ENCODE assay signal across 11 mouse cellular contexts in genomic region chr11:50252684-50253265, GRCm38 (mm10). TPM values are rescaled to one million over a fixed set of nuclear protein-coding genes. Genes with fewer than 3 reads are reported as not detected.
DNase-seq lines count a peak whose midpoint lies in the region; ATAC-seq lines count a peak whose summit lies in the region.
"Had no signal": no experiment of that assay in that cellular context is flagged by ENCODE, and none has a peak within 500 bp of the region (broad histone marks: within the 10 kb centered on the region; RNA-seq: fewer than 3 reads in every experiment).

No protein-coding gene starts in this region.

- no peak overlapping the region for H3K4me2 ChIP-seq in forebrain, embryonic 12.5 days
- no peak overlapping the region for H3K4me2 ChIP-seq in kidney, embryonic 16.5 days (replicated peaks; ENCODE audit: low read depth, low read length)
- no peak overlapping the region for H3K4me2 ChIP-seq in intestine, embryonic 16.5 days (ENCODE audit: low read depth, low read length)
- H3K4me2 ChIP-seq: neural tube, embryonic 13.5 days had no signal

- no peaks in the 10 kb centered on the region for H3K27me3 ChIP-seq in forebrain, embryonic 10.5 days (ENCODE audit: poor library complexity, severe bottlenecking)
- no peaks in the 10 kb centered on the region for H3K27me3 ChIP-seq in forebrain, embryonic 12.5 days
- no peaks in the 10 kb centered on the region for H3K27me3 ChIP-seq in kidney, embryonic 16.5 days (ENCODE audit: insufficient read depth, low read length)
- no peaks in the 10 kb centered on the region for H3K27me3 ChIP-seq in intestine, embryonic 16.5 days (replicated peaks; ENCODE audit: control insufficient read depth, insufficient read depth, low read length)
- H3K27me3 ChIP-seq: neural tube, embryonic 13.5 days had no signal

- DNase-seq in forebrain, embryonic 10.5 days (ENCODE audit: extremely low spot score, low spot score) = no peak
- DNase-seq in kidney, adult 9 months = no peak
- DNase-seq in gastrocnemius, adult 18-20 months (ENCODE audit: low spot score) = no peak
- DNase-seq in ovary, adult 18-20 months (ENCODE audit: low spot score) = no peak
- DNase-seq: right cerebral cortex, postnatal 4 days had no signal

- H3K27ac ChIP-seq in forebrain, embryonic 10.5 days = peak overlapping the region; percentile 76
- H3K27ac ChIP-seq in forebrain, embryonic 12.5 days = no peak overlapping the region
- H3K27ac ChIP-seq in kidney, embryonic 16.5 days (ENCODE audit: low read length) = peak overlapping the region; percentile 83
- peak overlapping the region; percentile 78 for H3K27ac ChIP-seq in brown adipose tissue, adult 24 weeks (replicated peaks; ENCODE audit: low read depth, low read length)
- no peak overlapping the region for H3K27ac ChIP-seq in intestine, embryonic 16.5 days (ENCODE audit: low read length)

- H3K9ac ChIP-seq in forebrain, embryonic 12.5 days = no peak overlapping the region
- H3K9ac ChIP-seq in kidney, embryonic 16.5 days (replicated peaks; ENCODE audit: low read length) = peak overlapping the region; percentile 3; the same call in 1 of the 2 replicates
- H3K9ac ChIP-seq in intestine, embryonic 16.5 days (ENCODE audit: low read depth, low read length) = no peak overlapping the region
- H3K9ac ChIP-seq: neural tube, embryonic 13.5 days had no signal

- H3K9me3 ChIP-seq in forebrain, embryonic 10.5 days = no peaks in the 10 kb centered on the region
- H3K9me3 ChIP-seq in forebrain, embryonic 12.5 days = no peaks in the 10 kb centered on the region
- no peaks in the 10 kb centered on the region for H3K9me3 ChIP-seq in kidney, embryonic 16.5 days (ENCODE audit: low read length)
- no peaks in the 10 kb centered on the region for H3K9me3 ChIP-seq in intestine, embryonic 16.5 days (ENCODE audit: control insufficient read depth, low read length)
- H3K9me3 ChIP-seq: megakaryocyte, embryonic 14.5 days; neural tube, embryonic 13.5 days had no signal

- peaks cover 25% of the 10 kb centered on the region for H3K36me3 ChIP-seq in forebrain, embryonic 10.5 days (replicated peaks)
- peaks cover 23% of the 10 kb centered on the region for H3K36me3 ChIP-seq in forebrain, embryonic 12.5 days (replicated peaks)
- peaks cover 15% of the 10 kb centered on the region for H3K36me3 ChIP-seq in kidney, embryonic 16.5 days (ENCODE audit: insufficient read depth, low read length)
- H3K36me3 ChIP-seq in intestine, embryonic 16.5 days (ENCODE audit: control insufficient read depth, insufficient read depth, low read length) = peaks cover 8% of the 10 kb centered on the region; the same call in 1 of the 2 replicates

- no peak overlapping the region for H3K4me3 ChIP-seq in forebrain, embryonic 10.5 days
- H3K4me3 ChIP-seq in forebrain, embryonic 12.5 days (replicated peaks) = no peak overlapping the region
- H3K4me3 ChIP-seq in kidney, embryonic 16.5 days (ENCODE audit: low read length) = no peak overlapping the region
- no peak overlapping the region for H3K4me3 ChIP-seq in brown adipose tissue, adult 24 weeks (ENCODE audit: insufficient read depth, low read depth, low read length)
- no peak overlapping the region for H3K4me3 ChIP-seq in intestine, embryonic 16.5 days (ENCODE audit: low read length)
- H3K4me3 ChIP-seq: megakaryocyte, embryonic 14.5 days; neural tube, embryonic 13.5 days had no signal

- ATAC-seq in forebrain, embryonic 12.5 days (ENCODE audit: low FRiP score) = no peak
- peak; percentile 66 for ATAC-seq in kidney, embryonic 16.5 days (ENCODE audit: low FRiP score, low TSS enrichment)
- peak; percentile 58 for ATAC-seq in intestine, embryonic 16.5 days

- WGBS in forebrain, embryonic 10.5 days = 80% methylated on average over 11 of the region's 11 CpGs
- 80% methylated on average over 11 of the region's 11 CpGs for WGBS in forebrain, embryonic 12.5 days
- 37% methylated on average over 11 of the region's 11 CpGs for WGBS in kidney, embryonic 16.5 days
- WGBS in intestine, embryonic 16.5 days = 41% methylated on average over 11 of the region's 11 CpGs

- peaks cover 18% of the 10 kb centered on the region for H3K4me1 ChIP-seq in forebrain, embryonic 10.5 days
- H3K4me1 ChIP-seq in forebrain, embryonic 12.5 days = no peaks in the 10 kb centered on the region
- H3K4me1 ChIP-seq in kidney, embryonic 16.5 days (ENCODE audit: insufficient read depth, low read length) = peaks cover 22% of the 10 kb centered on the region
- H3K4me1 ChIP-seq in brown adipose tissue, adult 24 weeks (ENCODE audit: control insufficient read depth, insufficient read depth, insufficient read length, low read length) = peaks cover 16% of the 10 kb centered on the region
- H3K4me1 ChIP-seq in intestine, embryonic 16.5 days (ENCODE audit: control insufficient read depth, insufficient read depth, low read length) = peaks cover 5% of the 10 kb centered on the region

RNA-seq across cellular contexts. Expression of gene Ltc4s, which starts 14.4 kb away (rescaled TPM):
- polyA plus RNA-seq in forebrain, embryonic 10.5 days (2016; fragmentation: Nextera tagmentation; extraction: Ambion mirVana) = 0.79 and 1.1 TPM in 2 replicates
- 0.60 and 0.69 TPM in 2 replicates for polyA plus RNA-seq in forebrain, embryonic 12.5 days (2016; fragmentation: Nextera tagmentation; extraction: Ambion mirVana)
- 2.5 and 2.8 TPM in 2 replicates for polyA plus RNA-seq in kidney, embryonic 16.5 days (2015; fragmentation: Nextera tagmentation; extraction: Ambion mirVana)
- 27.5 and 45.3 TPM in 2 replicates for polyA plus RNA-seq in brown adipose tissue, adult 24 weeks (2012; ENCODE audit: insufficient read depth, insufficient read length, missing spikeins)
- polyA plus RNA-seq in intestine, embryonic 16.5 days (2015; fragmentation: Nextera tagmentation; extraction: Ambion mirVana) = 4.3 and 5.1 TPM in 2 replicates
- total RNA-seq in gastrocnemius, adult 18-20 months (2021) = 1 to 10 TPM in 1 of 2 experiments, under 1 TPM in 1; 0.89 to 2.7 TPM

RNA-seq across cellular contexts. Expression of gene Maml1, which starts 39.3 kb away (rescaled TPM):
- 5.4 and 5.8 TPM in 2 replicates for polyA plus RNA-seq in forebrain, embryonic 10.5 days (2016; fragmentation: Nextera tagmentation; extraction: Ambion mirVana)
- polyA plus RNA-seq in forebrain, embryonic 12.5 days (2016; fragmentation: Nextera tagmentation; extraction: Ambion mirVana) = 5.5 and 5.9 TPM in 2 replicates
- polyA plus RNA-seq in kidney, embryonic 16.5 days (2015; fragmentation: Nextera tagmentation; extraction: Ambion mirVana) = 5.2 and 6.3 TPM in 2 replicates
- polyA plus RNA-seq in brown adipose tissue, adult 24 weeks (2012; ENCODE audit: insufficient read depth, insufficient read length, missing spikeins) = 3.9 and 5.5 TPM in 2 replicates
- polyA plus RNA-seq in intestine, embryonic 16.5 days (2015; fragmentation: Nextera tagmentation; extraction: Ambion mirVana) = 2.9 and 3.0 TPM in 2 replicates
- total RNA-seq in gastrocnemius, adult 18-20 months (2021) = 1 to 10 TPM; 4.9 to 7.4 TPM

RNA-seq across cellular contexts. Expression of gene Mgat4b, which starts 42.1 kb away (rescaled TPM):
- 10.8 and 13.2 TPM in 2 replicates for polyA plus RNA-seq in forebrain, embryonic 10.5 days (2016; fragmentation: Nextera tagmentation; extraction: Ambion mirVana)
- polyA plus RNA-seq in forebrain, embryonic 12.5 days (2016; fragmentation: Nextera tagmentation; extraction: Ambion mirVana) = 31.6 and 40.3 TPM in 2 replicates
- 9.8 and 11.9 TPM in 2 replicates for polyA plus RNA-seq in kidney, embryonic 16.5 days (2015; fragmentation: Nextera tagmentation; extraction: Ambion mirVana)
- 57.6 and 60.6 TPM in 2 replicates for polyA plus RNA-seq in brown adipose tissue, adult 24 weeks (2012; ENCODE audit: insufficient read depth, insufficient read length, missing spikeins)
- 7.6 and 8.2 TPM in 2 replicates for polyA plus RNA-seq in intestine, embryonic 16.5 days (2015; fragmentation: Nextera tagmentation; extraction: Ambion mirVana)
- total RNA-seq in gastrocnemius, adult 18-20 months (2021) = 10 to 100 TPM; 38.3 to 39.1 TPM

RNA-seq across cellular contexts. Expression of gene Sqstm1, which starts 42.1 kb away (rescaled TPM):
- polyA plus RNA-seq in forebrain, embryonic 10.5 days (2016; fragmentation: Nextera tagmentation; extraction: Ambion mirVana) = 117 and 122 TPM in 2 replicates
- polyA plus RNA-seq in forebrain, embryonic 12.5 days (2016; fragmentation: Nextera tagmentation; extraction: Ambion mirVana) = 165 and 169 TPM in 2 replicates
- 298 and 338 TPM in 2 replicates for polyA plus RNA-seq in kidney, embryonic 16.5 days (2015; fragmentation: Nextera tagmentation; extraction: Ambion mirVana)
- polyA plus RNA-seq in brown adipose tissue, adult 24 weeks (2012; ENCODE audit: insufficient read depth, insufficient read length, missing spikeins) = 216 and 235 TPM in 2 replicates
- 193 and 196 TPM in 2 replicates for polyA plus RNA-seq in intestine, embryonic 16.5 days (2015; fragmentation: Nextera tagmentation; extraction: Ambion mirVana)
- total RNA-seq in gastrocnemius, adult 18-20 months (2021) = 100 to 1,000 TPM; 521 to 604 TPM

Comparison
In these comparisons a context has a peak if more than half of its experiments do, and no peak if none do; other contexts are left out.
1. H3K27ac ChIP-seq: peak in forebrain, embryonic 10.5 days (single experiment), kidney, embryonic 16.5 days (single experiment) and brown adipose tissue, adult 24 weeks (single experiment); none in forebrain, embryonic 12.5 days (single experiment) and intestine, embryonic 16.5 days (single experiment).